Mouse (Mus musculus): ENCODE measurements around the gene Cpne1. TPM values are rescaled to one million over a fixed set of nuclear protein-coding genes. Genes with fewer than 3 reads are reported as not detected.

Gene Cpne1
- total RNA-seq, 1 experiment from 2014 or later, result 19.3 TPM

Other genes with a start within 250 kb of the Cpne1 start
- 28.0 and 59.3 TPM in 2 replicates for gene Uqcc1, start 181.7 kb downstream of the Cpne1 start, total RNA-seq (2017)
- not detected in 2 replicates for gene Gm15557, start 171.2 kb downstream of the Cpne1 start, total RNA-seq (2017)
- not detected in 2 replicates for gene Gdf5, start 166.6 kb downstream of the Cpne1 start, total RNA-seq (2017)
- gene Cep250, start 155.5 kb downstream of the Cpne1 start, total RNA-seq (2017), result 30.9 and 66.9 TPM in 2 replicates
- 0.69 and 1.4 TPM in 2 replicates for gene 6430550D23Rik, start 104.0 kb downstream of the Cpne1 start, total RNA-seq (2017)
- gene Ergic3, start 103.9 kb downstream of the Cpne1 start, total RNA-seq (2017), result 84.0 and 97.9 TPM in 2 replicates
- not detected in 2 replicates for gene Fer1l4, start 59.0 kb downstream of the Cpne1 start, total RNA-seq (2017)
- gene Spag4, start 46.8 kb downstream of the Cpne1 start, total RNA-seq (2017), result 2.2 and 3.9 TPM in 2 replicates
- 30.1 and 79.7 TPM in 2 replicates for gene Rbm12, start within 50 bp of the Cpne1 start, total RNA-seq (2017)
- gene Gm28036, start 15.1 kb upstream of the Cpne1 start, total RNA-seq (2017), result 44.1 and 94.3 TPM in 2 replicates
- 10.6 and 18.3 TPM in 2 replicates for gene Romo1, start 32.1 kb upstream of the Cpne1 start, total RNA-seq (2017)
- gene Nfs1, start 32.2 kb upstream of the Cpne1 start, total RNA-seq (2017), result 32.7 and 37.4 TPM in 2 replicates
- gene Rbm39, start 68.3 kb upstream of the Cpne1 start, total RNA-seq (2017), result 988 and 1,114 TPM in 2 replicates
- gene Phf20, start 84.5 kb upstream of the Cpne1 start, total RNA-seq (2017), result 65.4 and 111 TPM in 2 replicates
- gene Cnbd2, start 200.3 kb upstream of the Cpne1 start, total RNA-seq (2017), result 3.8 and 10.5 TPM in 2 replicates
- 20.2 and 27.3 TPM in 2 replicates for gene Scand1, start 200.7 kb upstream of the Cpne1 start, total RNA-seq (2017)

All from hematopoietic stem cell, adult 5-6 weeks (primary cell).